Mouse (Mus musculus) erythroblast, embryonic 14.5 days (primary cell): ENCODE data around the gene Fbxo22.

ENCODE experiments used
- GATA1 ChIP-seq: IDR thresholded peaks from 2 replicates; pipeline ENCODE4 v1.6.1; 2012; ENCODE audit warnings: low read length, inconsistent platforms, mixed read lengths
- TAL1 ChIP-seq: IDR thresholded peaks from 3 replicates; pipeline ENCODE4 v1.6.1; 2012; ENCODE audit warnings: low read length, inconsistent platforms, mixed read lengths

- no peak for TF ChIP-seq TAL1
- TF ChIP-seq GATA1, result no peak
These were observed 23.9 kb downstream of the Fbxo22 start for GRCm38 (mm10) chr9:55232586-55232985.
